Mouse (Mus musculus) cortical plate, adult 2 months (tissue): ENCODE data around the gene Nckap1. TPM values are rescaled to one million over a fixed set of nuclear protein-coding genes. Genes with fewer than 3 reads are reported as not detected.

ENCODE experiments used
- H3K27ac ChIP-seq: fragments of 200-500 bp; 2 replicates; pipeline ENCODE4 v1.5.1; 2012; ENCODE audit warnings: low read length, control low read depth, inconsistent platforms; ENCODE audit not compliant: insufficient read depth
- H3K4me1 ChIP-seq: fragments of 200-500 bp; 2 replicates; pipeline ENCODE4 v1.6.1; 2011; ENCODE audit warnings: low read length; ENCODE audit not compliant: control insufficient read depth, insufficient read depth
- H3K4me3 ChIP-seq: fragments of 200-500 bp; 2 replicates; pipeline ENCODE4 v1.5.1; 2011; ENCODE audit warnings: mild to moderate bottlenecking, low read length, control low read depth; ENCODE audit not compliant: insufficient read depth
- CTCF ChIP-seq: fragments of 200-500 bp; IDR thresholded peaks from 2 replicates; pipeline ENCODE4 v1.5.1; 2011; ENCODE audit warnings: mild to moderate bottlenecking, control low read depth, low read length; ENCODE audit not compliant: insufficient read depth; ENCODE audit errors: extremely low read depth
- POLR2A ChIP-seq: fragments of 200-500 bp; IDR thresholded peaks from 2 replicates; pipeline ENCODE4 v1.6.1; 2011; ENCODE audit warnings: mild to moderate bottlenecking, low read length, control low read depth; ENCODE audit not compliant: insufficient read depth; ENCODE audit errors: extremely low read depth
- polyA plus RNA-seq: library from polyadenylated mRNA; depleted of rRNA; stranded (reverse); fragments of >200 nt; gene quantifications from 2 replicates; pipeline ENCODE4 v1.2.3, GENCODE M21; 2012

The Nckap1 gene
- polyA plus RNA-seq, 1 experiment, result 237 TPM

GRCm38 (mm10) chr2:80562253-80562652 is 18.9 kb downstream of the Nckap1 start:
- TF ChIP-seq POLR2A (no peak), CTCF (no peak)
- Histone ChIP-seq H3K27ac (no peak overlapping the region), H3K4me1 (no peaks in the 10 kb centered on the region; the same call in 1 of the 2 replicates), H3K4me3 (no peak overlapping the region)

- H3K4me3 ChIP-seq, result no peak overlapping the region
- no peak overlapping the region for H3K27ac ChIP-seq
- H3K4me1 ChIP-seq, result no peaks in the 10 kb centered on the region; the same call in 1 of the 2 replicates
- TF ChIP-seq POLR2A, result no peak
- no peak for TF ChIP-seq CTCF
Measured at GRCm38 (mm10) chr2:80561478-80561877, 19.7 kb downstream of the Nckap1 start.

GRCm38 (mm10) chr2:80560773-80561172 is 20.4 kb downstream of the Nckap1 start:
- TF ChIP-seq CTCF (no peak), POLR2A (no peak)
- Histone ChIP-seq H3K4me1 (peaks cover 3% of the 10 kb centered on the region; the same call in 1 of the 2 replicates), H3K27ac (no peak overlapping the region), H3K4me3 (no peak overlapping the region)

- no peak for TF ChIP-seq POLR2A
- no peak for TF ChIP-seq CTCF
- no peak overlapping the region for H3K4me3 ChIP-seq
- H3K4me1 ChIP-seq, result peaks cover 6% of the 10 kb centered on the region; the same call in 1 of the 2 replicates
- H3K27ac ChIP-seq, result no peak overlapping the region
Measured at GRCm38 (mm10) chr2:80559655-80560054, 21.5 kb downstream of the Nckap1 start.

GRCm38 (mm10) chr2:80554442-80554841 is 26.7 kb downstream of the Nckap1 start:
- no peak overlapping the region for H3K27ac ChIP-seq
- TF ChIP-seq POLR2A, result no peak
- TF ChIP-seq CTCF, result no peak
- H3K4me1 ChIP-seq, result peaks cover 6% of the 10 kb centered on the region; the same call in 1 of the 2 replicates
- no peak overlapping the region for H3K4me3 ChIP-seq

GRCm38 (mm10) chr2:80549704-80550103 is 31.5 kb downstream of the Nckap1 start:
- no peak overlapping the region for H3K4me3 ChIP-seq
- H3K4me1 ChIP-seq, result no peaks in the 10 kb centered on the region
- H3K27ac ChIP-seq, result no peak overlapping the region
- TF ChIP-seq POLR2A (no peak), CTCF (no peak)

GRCm38 (mm10) chr2:80547901-80548300 is 33.3 kb downstream of the Nckap1 start:
- Histone ChIP-seq H3K4me3 (no peak overlapping the region), H3K27ac (no peak overlapping the region), H3K4me1 (0 out of 2 replicates have a peak, but pooled peaks cover under 1% of the 10 kb centered on the region)
- no peak for TF ChIP-seq POLR2A
- TF ChIP-seq CTCF, result no peak

- Histone ChIP-seq H3K27ac (no peak overlapping the region), H3K4me3 (no peak overlapping the region), H3K4me1 (0 out of 2 replicates have a peak, but pooled peaks cover 1% of the 10 kb centered on the region)
- TF ChIP-seq CTCF, result no peak
- TF ChIP-seq POLR2A, result no peak
Measured at GRCm38 (mm10) chr2:80542801-80543200, 38.4 kb downstream of the Nckap1 start.

- H3K27ac ChIP-seq, result no peak overlapping the region
- no peak for TF ChIP-seq POLR2A
- TF ChIP-seq CTCF, result no peak
- H3K4me1 ChIP-seq, result no peaks in the 10 kb centered on the region
- no peak overlapping the region for H3K4me3 ChIP-seq
Measured at GRCm38 (mm10) chr2:80537156-80537555, 44.0 kb downstream of the Nckap1 start.

- Histone ChIP-seq H3K27ac (no peak overlapping the region), H3K4me1 (no peaks in the 10 kb centered on the region), H3K4me3 (no peak overlapping the region)
- TF ChIP-seq POLR2A (no peak), CTCF (no peak)
Measured at GRCm38 (mm10) chr2:80536608-80537007, 44.6 kb downstream of the Nckap1 start.

- Histone ChIP-seq H3K4me1 (no peaks in the 10 kb centered on the region), H3K4me3 (no peak overlapping the region)
Measured at GRCm38 (mm10) chr2:80524275-80524674, 56.9 kb downstream of the Nckap1 start.

More at GRCm38 (mm10) chr2:80524275-80524674, 56.9 kb downstream of the Nckap1 start:
- no peak for TF ChIP-seq CTCF
- H3K27ac ChIP-seq, result no peak overlapping the region
